Mouse (Mus musculus): ENCODE results near the gene Gstm1.

DNA sequence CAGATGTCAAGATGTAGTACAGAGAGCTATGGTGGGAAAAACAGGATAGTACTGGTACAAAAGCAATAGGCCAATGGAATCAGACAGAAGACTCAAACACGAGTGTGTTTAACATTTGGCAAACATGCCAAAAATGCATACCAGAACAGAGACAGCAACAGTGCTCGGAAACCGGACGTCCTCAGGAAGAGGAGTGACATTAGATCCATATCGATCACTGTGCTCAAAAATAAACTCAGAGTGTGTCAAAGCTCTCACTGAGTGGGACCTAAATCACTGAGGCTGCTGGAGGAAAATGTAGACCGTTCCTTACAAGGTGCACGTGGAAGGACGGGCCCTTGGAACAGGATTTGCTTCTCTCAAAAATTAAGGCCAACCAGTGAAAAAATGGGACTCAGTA, 15.8 kb downstream of the Gstm1 start:
- TF ChIP-seq CTCF (IDR thresholded peaks at IDR 0.05) (no peak), EP300 (IDR thresholded peaks at IDR 0.05; ENCODE audit: insufficient read depth, low read depth, low read length) (0 out of 2 replicates have a peak, but pooled peaks have one; percentile 19)
